Mouse (Mus musculus) adrenal gland, postnatal 25 days (tissue): ENCODE results near the gene H2-Ob. TPM values are rescaled to one million over a fixed set of nuclear protein-coding genes. Genes with fewer than 3 reads are reported as not detected.
"Not testable (repeated sequence)": the region's sequence is repeated elsewhere in the genome, so short reads cannot be mapped to it uniquely, and the experiment has no call there.

Source experiments
- DNase-seq: peaks from one replicate; pipeline ENCODE4 v3.0.0; 2021; ENCODE audit warnings: mixed read lengths
- total RNA-seq: library from RNA; stranded (reverse); gene quantifications from 2 replicates; pipeline ENCODE4 v1.2.3, GENCODE M21; 2021

Gene H2-Ob
- total RNA-seq, 1 experiment from 2014 or later, result 0.43 TPM

DNA sequence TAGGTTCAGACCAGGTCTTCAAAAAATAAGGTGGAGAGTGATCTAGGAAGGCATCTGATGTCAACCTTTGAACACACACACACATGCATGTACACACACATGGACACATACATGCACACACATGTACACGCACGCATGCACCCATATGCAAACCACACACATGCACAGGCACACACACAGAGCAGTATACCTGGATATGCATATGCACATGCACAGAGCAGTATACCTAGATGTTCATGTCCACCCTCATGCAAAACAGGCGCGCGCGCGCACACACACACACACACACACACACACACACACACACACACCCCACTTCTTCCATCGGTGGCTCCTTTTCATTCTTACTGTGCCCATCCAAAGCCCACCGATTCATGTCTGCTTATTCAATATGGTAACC lies 30.8 kb upstream of the H2-Ob start:
- DNase-seq, result no peak

DNA sequence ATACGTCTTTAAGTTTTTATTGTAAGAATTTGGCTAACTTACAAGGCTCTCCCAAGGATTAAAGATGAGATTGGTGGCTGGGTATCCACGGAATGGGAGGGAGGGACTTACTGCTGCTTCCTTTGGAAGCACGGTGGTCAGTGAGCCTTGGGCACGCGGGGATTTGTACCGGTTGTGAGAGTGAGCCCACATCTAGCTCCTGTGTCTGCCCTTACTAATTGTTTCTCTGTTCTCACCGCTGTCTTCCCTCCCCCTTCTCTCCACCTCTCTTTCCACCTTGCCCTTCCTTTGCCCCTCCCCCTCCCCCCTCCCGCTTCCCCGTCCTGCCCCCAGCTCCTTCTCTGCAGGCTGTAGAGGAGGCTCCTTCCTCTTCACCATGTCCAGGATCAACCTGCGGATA lies 30.3 kb upstream of the H2-Ob start:
- DNase-seq, result no peak

DNA sequence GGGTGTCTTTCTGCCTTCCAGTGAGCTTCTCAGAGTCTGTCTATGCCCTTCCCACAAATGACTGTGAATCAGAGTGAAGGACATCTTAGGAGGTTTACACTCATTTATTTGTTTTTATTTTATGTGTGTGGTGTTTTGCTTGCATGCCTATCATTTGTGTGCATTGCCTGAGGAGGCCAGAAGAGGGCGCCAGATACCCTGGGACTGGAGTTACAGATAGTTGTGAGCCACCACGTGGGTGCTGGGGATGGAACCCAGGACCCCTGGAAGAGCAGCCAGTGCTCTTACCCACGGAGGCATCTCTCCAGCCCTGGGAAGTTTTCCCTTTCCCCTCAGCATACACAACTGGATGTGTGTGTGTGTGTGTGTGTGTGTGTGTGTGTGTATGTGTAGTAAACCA lies 29.0 kb upstream of the H2-Ob start:
- DNase-seq, result no peak

- DNase-seq, result peak; percentile 35
These were observed 28.1 kb upstream of the H2-Ob start for GRCm38 (mm10) chr17:34210599-34210998.

GRCm38 (mm10) chr17:34211746-34212365 lies 26.8 kb upstream of the H2-Ob start:
- DNase-seq, result no peak

DNA sequence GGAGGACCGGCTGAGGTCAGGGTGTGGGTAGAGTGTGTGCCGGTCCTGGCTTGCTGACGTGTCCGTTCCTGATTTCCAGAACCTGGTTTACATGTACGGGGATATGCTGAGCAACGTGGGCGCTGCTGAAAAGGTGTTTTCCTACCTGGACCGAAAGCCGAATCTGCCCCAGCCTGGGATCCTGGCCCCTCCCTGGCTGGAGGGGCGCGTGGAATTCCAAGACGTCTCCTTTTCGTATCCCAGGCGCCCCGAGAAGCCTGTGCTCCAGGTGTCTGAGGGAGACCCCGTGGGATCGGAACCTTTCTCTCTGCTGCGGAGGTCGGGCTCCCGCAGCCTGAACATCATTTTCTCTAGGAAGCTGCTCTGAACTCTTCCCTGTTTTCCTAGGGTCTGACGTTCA lies 24.8 kb upstream of the H2-Ob start:
- no peak for DNase-seq

- DNase-seq, result no peak
These were observed 23.5 kb upstream of the H2-Ob start for GRCm38 (mm10) chr17:34215176-34215575.

GRCm38 (mm10) chr17:34217216-34217928 lies 21.3 kb upstream of the H2-Ob start:
- DNase-seq, result no peak

DNA sequence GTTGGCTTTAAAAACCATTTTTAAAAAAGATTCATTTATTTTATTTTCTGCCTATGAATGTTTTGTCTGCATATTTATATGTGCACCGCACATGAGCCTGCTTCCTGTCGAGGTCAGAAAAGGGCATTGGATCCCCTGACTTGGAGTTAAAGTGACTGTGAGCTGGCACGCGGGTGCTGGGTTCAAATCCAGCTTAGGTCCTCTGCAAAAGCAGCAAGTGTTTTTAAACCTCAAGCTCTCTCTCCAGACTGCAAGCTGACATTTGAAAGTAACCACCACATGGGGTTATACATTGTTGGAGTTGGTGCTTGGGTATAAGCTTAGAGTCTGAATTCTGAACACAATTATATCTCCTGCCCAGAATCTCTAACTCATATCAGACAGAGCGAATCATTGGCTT lies 20.7 kb upstream of the H2-Ob start:
- DNase-seq, result no peak

- DNase-seq, result peak; percentile 60
These were observed 20.0 kb upstream of the H2-Ob start for GRCm38 (mm10) chr17:34218675-34219074.

DNA sequence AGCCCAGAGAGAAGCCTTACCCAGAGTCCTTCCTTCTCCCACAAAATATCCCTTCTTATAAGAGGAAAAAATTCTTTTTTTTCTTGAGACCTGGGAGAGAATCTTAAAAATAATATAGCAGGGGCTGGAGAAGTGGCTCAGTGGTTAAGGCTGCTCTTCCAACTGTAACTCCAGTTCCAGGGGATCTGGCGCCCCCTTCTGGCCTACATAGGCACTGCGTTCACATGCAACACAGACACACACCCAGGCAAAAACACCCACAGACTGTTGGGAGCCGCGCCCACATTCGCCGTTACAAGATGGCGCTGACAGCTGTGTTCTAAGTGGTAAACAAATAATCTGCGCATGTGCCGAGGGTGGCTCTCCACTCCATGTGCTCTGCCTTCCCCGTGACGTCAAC lies 19.6 kb upstream of the H2-Ob start:
- DNase-seq, result peak; percentile 64

DNA sequence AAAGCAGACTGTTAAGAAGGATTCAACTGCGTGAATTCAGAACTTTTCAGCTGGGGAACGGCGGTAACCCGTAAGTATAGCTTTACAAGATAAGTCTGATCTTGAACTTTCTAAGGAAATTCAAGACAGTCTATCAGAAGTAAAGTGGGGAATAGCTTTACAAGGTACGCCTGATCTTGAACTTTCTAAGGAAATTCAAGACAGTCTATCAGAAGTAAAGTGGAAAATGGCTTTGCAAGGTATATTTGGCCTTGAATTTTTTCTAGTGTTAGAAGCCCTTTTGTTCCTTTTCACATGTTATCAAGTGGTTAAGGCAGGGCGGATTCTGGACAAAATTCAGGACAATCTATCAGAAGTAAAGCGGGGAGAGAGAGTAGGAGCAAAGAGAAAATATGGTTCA lies 18.9 kb upstream of the H2-Ob start:
- not testable (repeated sequence) for DNase-seq

GRCm38 (mm10) chr17:34220401-34220800 lies 18.3 kb upstream of the H2-Ob start:
- not testable (repeated sequence) for DNase-seq

- DNase-seq, result no peak
These were observed 13.9 kb upstream of the H2-Ob start for GRCm38 (mm10) chr17:34224816-34225215.

GRCm38 (mm10) chr17:34225426-34225825 lies 13.3 kb upstream of the H2-Ob start:
- no peak for DNase-seq

GRCm38 (mm10) chr17:34225911-34226310 lies 12.8 kb upstream of the H2-Ob start:
- not testable (repeated sequence) for DNase-seq

GRCm38 (mm10) chr17:34230971-34231370 lies 7.7 kb upstream of the H2-Ob start:
- DNase-seq, result not testable (repeated sequence)

DNA sequence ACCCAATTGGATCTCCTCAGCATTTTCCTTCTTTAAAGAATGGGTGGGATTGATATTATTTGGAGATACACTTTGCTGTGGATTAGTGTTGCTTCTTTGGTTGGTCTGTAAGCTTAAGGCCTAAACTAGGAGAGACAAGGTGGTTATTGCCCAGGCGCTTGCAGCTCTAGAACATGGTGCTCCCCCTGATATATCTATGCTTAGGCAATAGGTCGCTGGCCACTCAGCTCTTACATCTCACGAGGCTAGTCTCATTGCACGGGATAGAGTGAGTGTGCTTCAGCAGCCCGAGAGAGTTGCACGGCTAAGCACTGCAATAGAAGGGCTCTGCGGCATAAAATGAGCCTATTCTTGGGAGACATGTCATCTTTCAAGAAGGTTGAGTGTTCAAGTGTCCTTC lies 6.7 kb upstream of the H2-Ob start:
- DNase-seq, result not testable (repeated sequence)

DNA sequence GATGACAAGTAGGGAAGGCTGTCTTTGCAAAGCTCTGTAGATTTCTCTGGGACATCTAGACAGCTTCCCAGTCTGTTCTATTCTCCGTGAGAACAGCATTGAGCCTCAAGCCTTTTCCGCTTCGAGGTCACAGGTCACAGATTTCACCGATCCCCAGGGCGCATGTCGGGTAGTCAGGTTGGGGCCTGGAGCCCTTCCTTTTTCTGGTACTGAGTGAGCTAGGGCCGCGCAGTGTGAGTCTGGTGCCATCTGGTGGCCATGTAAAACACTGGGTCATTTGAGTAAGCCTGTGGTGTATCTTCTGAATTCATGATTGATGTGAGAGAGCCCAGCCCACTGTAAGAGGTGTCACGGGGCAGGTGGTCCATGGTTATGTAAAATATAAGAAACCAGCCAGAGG lies 3.8 kb upstream of the H2-Ob start:
- DNase-seq, result peak; percentile 68

DNA sequence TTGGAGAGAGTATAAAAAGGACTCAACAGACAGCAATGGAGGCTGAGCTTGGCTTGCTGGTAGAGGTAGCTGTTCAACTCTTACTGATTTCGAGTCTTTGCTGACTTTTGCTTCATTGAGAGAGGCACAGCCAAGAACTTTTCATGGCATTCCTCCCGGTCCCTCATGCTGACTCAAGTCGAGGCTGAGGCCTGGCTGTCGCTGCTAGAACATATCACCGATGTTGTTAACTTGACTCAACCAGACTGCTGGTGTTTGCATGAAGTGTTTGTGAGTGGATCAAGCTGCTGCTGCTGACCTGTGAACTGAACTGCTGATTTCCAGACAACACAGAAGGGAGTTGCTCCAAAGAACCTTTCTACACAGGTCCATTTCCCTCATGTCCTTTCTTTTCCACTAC lies 2.0 kb upstream of the H2-Ob start:
- no peak for DNase-seq

- DNase-seq, result no peak
These were observed 962 bp upstream of the H2-Ob start for GRCm38 (mm10) chr17:34237741-34238140.

- DNase-seq, result no peak
These were observed 918 bp downstream of the H2-Ob start for GRCm38 (mm10) chr17:34239601-34240041.

GRCm38 (mm10) chr17:34240366-34240765 lies 1.7 kb downstream of the H2-Ob start:
- no peak for DNase-seq

GRCm38 (mm10) chr17:34240916-34241315 lies 2.2 kb downstream of the H2-Ob start:
- no peak for DNase-seq
